Mouse (Mus musculus) intestine, embryonic 16.5 days (tissue): ENCODE results near the gene Krtap15. TPM values are rescaled to one million over a fixed set of nuclear protein-coding genes. Genes with fewer than 3 reads are reported as not detected.

Experiments used
- ATAC-seq: fragments of 200-750 bp; cut with Nextera tagmentation; 2 replicates; pipeline ENCODE4 v1.8.0; 2017; ENCODE audit warnings: moderate TSS enrichment, moderate library complexity
- H3K27ac ChIP-seq: fragments of 300-500 bp; sonication (generic); 2 replicates; pipeline ENCODE4 v1.5.1; 2014; ENCODE audit warnings: mild to moderate bottlenecking, low read length
- H3K27me3 ChIP-seq: fragments of 300-500 bp; sonication (generic); replicated peaks from 2 replicates; pipeline ENCODE4 v1.6.1; 2014; ENCODE audit warnings: low read length, control low read depth, mixed read lengths; ENCODE audit not compliant: control insufficient read depth, insufficient read depth
- H3K36me3 ChIP-seq: fragments of 300-500 bp; sonication (generic); 2 replicates; pipeline ENCODE4 v1.6.1; 2014; ENCODE audit warnings: low read length, control low read depth; ENCODE audit not compliant: control insufficient read depth, insufficient read depth
- H3K4me1 ChIP-seq: fragments of 300-500 bp; sonication (generic); 2 replicates; pipeline ENCODE4 v1.6.1; 2014; ENCODE audit warnings: low read length, control low read depth, mixed read lengths; ENCODE audit not compliant: control insufficient read depth, insufficient read depth
- H3K4me2 ChIP-seq: fragments of 300-500 bp; sonication (generic); 2 replicates; pipeline ENCODE4 v1.6.1; 2014; ENCODE audit warnings: low read depth, low read length, control low read depth
- H3K4me3 ChIP-seq: fragments of 300-500 bp; sonication (generic); 2 replicates; pipeline ENCODE4 v1.5.1; 2014; ENCODE audit warnings: mild to moderate bottlenecking, low read length
- H3K9ac ChIP-seq: fragments of 300-500 bp; sonication (generic); 2 replicates; pipeline ENCODE4 v1.6.1; 2014; ENCODE audit warnings: low read depth, low read length
- H3K9me3 ChIP-seq: fragments of 300-500 bp; sonication (generic); 2 replicates; pipeline ENCODE4 v1.6.1; 2016; ENCODE audit warnings: low read length, control low read depth; ENCODE audit not compliant: control insufficient read depth
- WGBS: fragments of 180-500 bp; shearing (Covaris S2); extraction: QIAGEN DNeasy Blood & Tissue Kit; methylation state at CpG from one replicate; pipeline ENCODE4 v1.1.7; 2014; 5-methylcytosine and 5-hydroxymethylcytosine counted together
- polyA plus RNA-seq: library from polyadenylated mRNA; unstranded; fragments of >200 nt; fragmentation: Nextera tagmentation; extraction: Ambion mirVana; gene quantifications from 2 replicates; pipeline ENCODE4 v1.2.1, GENCODE M21; 2015

The Krtap15 gene
- polyA plus RNA-seq = not detected in 2 replicates

DNA sequence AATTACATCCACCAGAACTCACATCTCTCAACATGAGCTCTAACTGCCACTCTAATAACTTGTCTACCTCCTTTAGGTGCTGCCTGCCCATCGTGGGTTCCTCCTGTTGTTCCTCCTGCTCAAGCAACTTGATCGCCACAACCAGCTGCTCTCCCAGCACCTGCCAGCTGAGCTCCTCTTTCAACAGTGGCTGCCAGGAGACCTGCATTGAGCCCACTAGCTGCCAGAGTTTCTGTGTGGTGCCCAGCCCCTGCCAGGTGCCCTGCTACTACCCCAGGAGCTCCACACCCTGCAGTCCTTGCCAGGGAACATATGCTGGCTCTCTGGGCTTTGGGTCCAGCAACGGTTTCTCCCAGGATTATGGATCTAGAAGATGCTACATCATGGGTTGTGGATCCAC lies at the start of gene Krtap15:
TSS of gene Krtap15 (plus strand) at position 150 of the 400 bp plus-strand sequence.
- H3K27ac ChIP-seq = no peak within 1 kb of the TSS
- no peaks in the 10 kb centered on the region for H3K36me3 ChIP-seq
- H3K9ac ChIP-seq = no peak within 1 kb of the TSS
- H3K9me3 ChIP-seq = no peaks in the 10 kb centered on the region
- ATAC-seq = no peak
- no peaks in the 10 kb centered on the region for H3K27me3 ChIP-seq
- no peak within 1 kb of the TSS for H3K4me3 ChIP-seq
- no peaks in the 10 kb centered on the region for H3K4me1 ChIP-seq
- no peak within 1 kb of the TSS for H3K4me2 ChIP-seq
- WGBS = 82% methylated on average over 3 of the region's 3 CpGs

- H3K4me2 ChIP-seq = no peak within 1 kb of the TSS
- H3K9me3 ChIP-seq = no peaks in the 10 kb centered on the region
- H3K36me3 ChIP-seq = no peaks in the 10 kb centered on the region
- H3K9ac ChIP-seq = no peak within 1 kb of the TSS
- H3K27ac ChIP-seq = no peak within 1 kb of the TSS
- H3K4me1 ChIP-seq = no peaks in the 10 kb centered on the region
- H3K4me3 ChIP-seq = no peak within 1 kb of the TSS
- no peak for ATAC-seq
- WGBS = 85% methylated on average over 2 of the region's 2 CpGs
- H3K27me3 ChIP-seq = no peaks in the 10 kb centered on the region
Observed at GRCm38 (mm10) chr16:88774106-88774505, 45.9 kb upstream of the Krtap15 start, which contains the start of gene 2310057N15Rik. TSS of gene 2310057N15Rik (minus strand) at chr16:88774206.

DNA sequence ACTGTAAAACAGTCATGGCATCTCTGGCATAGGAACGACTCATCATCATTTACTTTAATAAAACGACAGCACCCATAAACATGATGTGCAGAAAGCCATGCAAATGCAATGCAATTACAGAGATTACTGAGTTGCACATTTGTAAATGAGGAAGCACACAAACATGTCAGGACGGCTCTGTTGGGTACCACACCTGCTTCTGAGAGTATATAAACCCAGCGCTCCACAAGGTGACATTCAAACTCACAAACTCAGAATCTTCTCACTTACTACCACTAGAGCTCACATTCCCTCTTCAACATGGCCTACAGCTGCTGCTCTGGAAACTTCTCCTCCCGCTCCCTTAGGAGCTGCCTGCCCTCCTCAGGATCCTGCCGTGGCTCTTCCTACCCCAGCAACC lies 42.4 kb upstream of the Krtap15 start, which contains the start of gene Gm5965:
TSS of gene Gm5965 (plus strand) at position 301 of the 400 bp plus-strand sequence.
- H3K4me3 ChIP-seq = no peak within 1 kb of the TSS
- H3K9ac ChIP-seq = no peak within 1 kb of the TSS
- no peaks in the 10 kb centered on the region for H3K4me1 ChIP-seq
- no peak within 1 kb of the TSS for H3K4me2 ChIP-seq
- H3K36me3 ChIP-seq = no peaks in the 10 kb centered on the region
- H3K27me3 ChIP-seq = no peaks in the 10 kb centered on the region
- H3K27ac ChIP-seq = no peak within 1 kb of the TSS
- 88% methylated on average over 5 of the region's 6 CpGs for WGBS
- ATAC-seq = no peak
- H3K9me3 ChIP-seq = no peaks in the 10 kb centered on the region

DNA sequence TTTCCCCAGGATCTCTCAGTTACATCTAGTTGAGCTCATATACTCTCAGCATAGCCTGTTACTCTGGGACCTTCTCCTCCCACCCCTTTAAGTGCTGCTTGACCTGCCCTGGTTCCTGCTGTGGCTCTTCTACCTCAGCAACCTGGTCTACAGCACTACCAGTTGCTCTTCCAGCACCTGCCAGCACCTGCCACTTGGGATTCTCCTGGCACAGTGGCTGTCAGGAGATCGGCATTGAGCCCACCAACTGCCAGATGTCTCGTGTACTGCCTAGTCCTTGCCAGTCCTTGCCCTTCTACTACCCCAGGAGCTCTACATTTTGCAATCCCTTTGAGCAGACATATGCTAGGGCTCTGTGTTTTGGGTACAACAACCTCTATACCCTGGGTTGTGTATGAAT lies 33.2 kb upstream of the Krtap15 start:
- no peak overlapping the region for H3K27ac ChIP-seq
- H3K36me3 ChIP-seq = no peaks in the 10 kb centered on the region
- no peaks in the 10 kb centered on the region for H3K27me3 ChIP-seq
- H3K4me2 ChIP-seq = no peak overlapping the region
- no peaks in the 10 kb centered on the region for H3K4me1 ChIP-seq
- no peak for ATAC-seq
- no peaks in the 10 kb centered on the region for H3K9me3 ChIP-seq
- 82% methylated on average over 2 of the region's 2 CpGs for WGBS
- no peak overlapping the region for H3K9ac ChIP-seq
- H3K4me3 ChIP-seq = no peak overlapping the region

DNA sequence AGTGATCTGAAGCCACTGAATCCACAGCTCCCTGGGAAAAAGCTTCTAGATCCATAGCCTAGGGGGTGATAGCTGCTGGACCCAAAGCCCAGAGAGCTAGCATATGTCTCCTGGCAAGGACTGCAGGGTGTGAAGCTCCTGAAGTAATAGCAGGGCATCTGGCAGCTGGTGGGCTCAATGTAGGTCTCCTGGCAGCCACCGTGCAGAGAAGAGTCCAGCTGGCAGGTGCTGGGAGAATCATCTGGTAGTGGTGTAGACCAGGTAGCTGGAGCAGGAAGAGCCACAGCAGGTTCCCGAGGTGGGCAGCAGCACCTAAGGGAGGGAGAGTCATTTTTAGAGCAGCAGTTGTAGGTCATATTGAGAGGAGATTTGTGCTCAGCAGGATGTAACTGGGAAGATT lies 8.2 kb upstream of the Krtap15 start, which contains the start of gene Gm20741:
TSS of gene Gm20741 (minus strand) at position 394 of the 400 bp plus-strand sequence.
- no peak within 1 kb of the TSS for H3K27ac ChIP-seq
- no peak within 1 kb of the TSS for H3K4me3 ChIP-seq
- H3K4me1 ChIP-seq = no peaks in the 10 kb centered on the region
- no peak for ATAC-seq
- H3K36me3 ChIP-seq = no peaks in the 10 kb centered on the region
- 78% methylated on average over 2 of the region's 2 CpGs for WGBS
- H3K4me2 ChIP-seq = no peak within 1 kb of the TSS
- H3K9ac ChIP-seq = no peak within 1 kb of the TSS
- no peaks in the 10 kb centered on the region for H3K27me3 ChIP-seq
- no peaks in the 10 kb centered on the region for H3K9me3 ChIP-seq

DNA sequence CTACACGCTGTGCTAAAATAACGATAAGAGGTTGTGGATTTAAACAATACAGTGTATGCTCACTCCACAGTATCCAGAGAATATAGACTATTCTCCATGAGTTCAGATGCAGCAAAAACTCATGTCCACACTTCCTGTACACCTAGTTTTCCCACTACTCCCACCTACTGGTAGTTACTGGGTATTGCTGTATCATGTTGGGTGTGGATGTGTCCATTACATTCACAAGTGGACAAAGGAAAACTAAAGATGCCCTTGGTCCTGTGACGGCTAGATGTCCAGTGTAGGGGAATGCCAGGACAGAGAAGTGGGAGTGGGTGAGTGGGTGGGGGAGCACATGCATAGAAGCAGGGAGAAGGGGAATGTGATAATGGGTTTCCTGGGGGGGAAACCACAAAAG lies 3.7 kb downstream of the Krtap15 start:
- Histone ChIP-seq H3K27ac (no peak overlapping the region), H3K27me3 (no peaks in the 10 kb centered on the region), H3K36me3 (no peaks in the 10 kb centered on the region), H3K4me3 (no peak overlapping the region), H3K9ac (no peak overlapping the region), H3K4me1 (no peaks in the 10 kb centered on the region), H3K9me3 (no peaks in the 10 kb centered on the region), H3K4me2 (no peak overlapping the region)
- WGBS = 78% methylated on average over 3 of the region's 3 CpGs
- no peak for ATAC-seq

- WGBS = 91% methylated on average over 9 of the region's 9 CpGs
- H3K36me3 ChIP-seq = no peaks in the 10 kb centered on the region
- H3K9me3 ChIP-seq = no peaks in the 10 kb centered on the region
- H3K4me3 ChIP-seq = no peak within 1 kb of the TSS
- H3K4me1 ChIP-seq = no peaks in the 10 kb centered on the region
- no peak within 1 kb of the TSS for H3K9ac ChIP-seq
- no peak within 1 kb of the TSS for H3K27ac ChIP-seq
- H3K4me2 ChIP-seq = no peak within 1 kb of the TSS
- H3K27me3 ChIP-seq = no peaks in the 10 kb centered on the region
- ATAC-seq = no peak
Observed at GRCm38 (mm10) chr16:88826095-88826652, 6.2 kb downstream of the Krtap15 start, which contains the start of gene Krtap14. TSS of gene Krtap14 (minus strand) at chr16:88826145.

DNA sequence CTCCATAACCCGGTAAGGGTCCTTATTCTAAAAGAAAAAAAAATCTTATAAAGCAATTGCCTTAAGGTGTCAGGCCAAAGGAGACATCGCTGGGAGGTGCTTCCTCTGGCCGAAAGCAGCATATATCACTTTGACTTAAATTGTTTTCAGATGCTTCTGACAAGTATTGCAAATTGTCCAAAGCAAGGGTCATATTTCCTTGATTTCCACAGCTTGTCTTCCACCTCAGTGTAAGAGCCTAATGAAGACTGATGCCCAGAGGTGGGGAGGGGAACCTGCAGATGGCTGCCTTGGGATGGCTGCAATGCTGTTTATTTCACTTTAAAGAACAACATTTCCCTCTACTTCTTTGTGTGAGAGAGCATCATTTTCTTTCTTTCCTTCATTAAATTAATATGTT lies 7.0 kb downstream of the Krtap15 start:
- Histone ChIP-seq H3K27ac (no peak overlapping the region), H3K9me3 (no peaks in the 10 kb centered on the region), H3K27me3 (no peaks in the 10 kb centered on the region), H3K36me3 (no peaks in the 10 kb centered on the region), H3K4me2 (no peak overlapping the region), H3K4me1 (no peaks in the 10 kb centered on the region), H3K9ac (no peak overlapping the region), H3K4me3 (no peak overlapping the region)
- no peak for ATAC-seq
- 79% methylated on average over 3 of the region's 3 CpGs for WGBS

- no peaks in the 10 kb centered on the region for H3K4me1 ChIP-seq
- no peak overlapping the region for H3K4me3 ChIP-seq
- H3K27ac ChIP-seq = no peak overlapping the region
- no peak overlapping the region for H3K4me2 ChIP-seq
- ATAC-seq = no peak
- H3K9ac ChIP-seq = no peak overlapping the region
- WGBS = 80% methylated on average over 1 of the region's 1 CpGs
- no peaks in the 10 kb centered on the region for H3K36me3 ChIP-seq
- no peaks in the 10 kb centered on the region for H3K9me3 ChIP-seq
- no peaks in the 10 kb centered on the region for H3K27me3 ChIP-seq
Observed at GRCm38 (mm10) chr16:88847363-88847762, 27.3 kb downstream of the Krtap15 start.

DNA sequence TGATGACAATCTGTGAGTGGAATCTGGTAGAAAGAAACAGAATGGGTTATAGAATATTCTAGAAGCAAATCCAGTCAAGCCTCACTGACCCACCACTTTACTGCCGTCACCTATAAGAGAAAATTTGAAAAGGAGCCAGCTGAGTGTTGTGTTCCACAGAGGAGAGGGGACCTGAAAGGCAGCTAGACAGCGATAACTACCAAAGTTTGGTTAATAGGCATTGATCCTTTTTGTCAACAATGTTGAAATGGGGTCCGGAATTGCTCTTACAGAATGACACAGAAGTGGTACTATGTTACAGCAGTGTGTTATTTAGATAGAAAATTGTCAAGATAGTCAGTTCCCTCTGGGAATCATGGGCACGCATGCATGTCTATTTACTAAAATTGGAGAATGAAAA lies 28.5 kb downstream of the Krtap15 start:
- H3K4me3 ChIP-seq = no peak overlapping the region
- no peak overlapping the region for H3K9ac ChIP-seq
- H3K9me3 ChIP-seq = no peaks in the 10 kb centered on the region
- WGBS = 74% methylated on average over 4 of the region's 4 CpGs
- H3K4me2 ChIP-seq = no peak overlapping the region
- H3K4me1 ChIP-seq = no peaks in the 10 kb centered on the region
- no peak for ATAC-seq
- H3K36me3 ChIP-seq = no peaks in the 10 kb centered on the region
- H3K27me3 ChIP-seq = no peaks in the 10 kb centered on the region
- H3K27ac ChIP-seq = no peak overlapping the region
